Mouse (Mus musculus) retina, embryonic 14.5 days (tissue): ENCODE results near the gene Nemp2.
"Not testable (repeated sequence)": the region's sequence is repeated elsewhere in the genome, so short reads cannot be mapped to it uniquely, and the experiment has no call there.

Experiments
- DNase-seq: peaks from one replicate; pipeline ENCODE4 v3.0.0-alpha.2; 2015; ENCODE audit warnings: low spot score

Nemp2 gene

GRCm38 (mm10) chr1:52653366-52653765 lies 22.9 kb downstream of the Nemp2 start:
- DNase-seq: no peak

- no peak for DNase-seq
These were observed 24.6 kb downstream of the Nemp2 start for GRCm38 (mm10) chr1:52655153-52655552.

GRCm38 (mm10) chr1:52658160-52658559 lies 27.7 kb downstream of the Nemp2 start:
- no peak for DNase-seq

- no peak for DNase-seq
These were observed 29.8 kb downstream of the Nemp2 start for GRCm38 (mm10) chr1:52660278-52660677.

- DNase-seq: no peak
These were observed 30.3 kb downstream of the Nemp2 start for GRCm38 (mm10) chr1:52660765-52661164.

- DNase-seq: no peak
These were observed 32.7 kb downstream of the Nemp2 start for GRCm38 (mm10) chr1:52663228-52663627.

GRCm38 (mm10) chr1:52668743-52669323 lies 38.3 kb downstream of the Nemp2 start:
- no peak for DNase-seq

GRCm38 (mm10) chr1:52669931-52670330 lies 39.4 kb downstream of the Nemp2 start:
- no peak for DNase-seq

GRCm38 (mm10) chr1:52675561-52676551 lies 45.4 kb downstream of the Nemp2 start:
- no peak for DNase-seq

GRCm38 (mm10) chr1:52676621-52677020 lies 46.1 kb downstream of the Nemp2 start:
- DNase-seq: no peak

- no peak for DNase-seq
These were observed 53.0 kb downstream of the Nemp2 start for GRCm38 (mm10) chr1:52683550-52683949.

- DNase-seq: no peak
These were observed 57.1 kb downstream of the Nemp2 start for GRCm38 (mm10) chr1:52687636-52688035.

- not testable (repeated sequence) for DNase-seq
These were observed 64.0 kb downstream of the Nemp2 start for GRCm38 (mm10) chr1:52694456-52694855.
